Mouse (Mus musculus): ENCODE measurements around the gene Evi5.

The Evi5 gene

GRCm38 (mm10) chr5:107739023-107739422 lies 135.9 kb downstream of the Evi5 start:
- no peak for DNase-seq (ENCODE audit: low spot score)

GRCm38 (mm10) chr5:107738296-107738695 lies 136.6 kb downstream of the Evi5 start:
- DNase-seq (ENCODE audit: low spot score) = no peak

GRCm38 (mm10) chr5:107736171-107736570 lies 138.7 kb downstream of the Evi5 start:
- no peak for DNase-seq (ENCODE audit: low spot score)

- no peak for DNase-seq (ENCODE audit: low spot score)
Observed at GRCm38 (mm10) chr5:107731844-107732243, 143.1 kb downstream of the Evi5 start.

- no peak for DNase-seq (ENCODE audit: low spot score)
Observed at GRCm38 (mm10) chr5:107731408-107731807, 143.5 kb downstream of the Evi5 start.

- DNase-seq (ENCODE audit: low spot score) = no peak
Observed at GRCm38 (mm10) chr5:107727007-107727402, 147.9 kb downstream of the Evi5 start.

- DNase-seq (ENCODE audit: low spot score) = no peak
Observed at GRCm38 (mm10) chr5:107726281-107727006, 148.5 kb downstream of the Evi5 start.

GRCm38 (mm10) chr5:107725435-107726261 lies 149.3 kb downstream of the Evi5 start, which contains the start of gene Gfi1:
Gene Gfi1, minus strand, starts transcription at chr5:107726036.
- DNase-seq (ENCODE audit: low spot score) = no peak

- no peak for DNase-seq (ENCODE audit: low spot score)
Observed at GRCm38 (mm10) chr5:107724661-107725434, 150.1 kb downstream of the Evi5 start.

- DNase-seq (ENCODE audit: low spot score) = no peak
Observed at GRCm38 (mm10) chr5:107723541-107724511, 151.1 kb downstream of the Evi5 start.

- no peak for DNase-seq (ENCODE audit: low spot score)
Observed at GRCm38 (mm10) chr5:107722661-107723532, 152.0 kb downstream of the Evi5 start.

- no peak for DNase-seq (ENCODE audit: low spot score)
Observed at GRCm38 (mm10) chr5:107721638-107722011, 153.3 kb downstream of the Evi5 start.

- DNase-seq (ENCODE audit: low spot score) = no peak
Observed at GRCm38 (mm10) chr5:107720991-107721637, 153.8 kb downstream of the Evi5 start.

- no peak for DNase-seq (ENCODE audit: low spot score)
Observed at GRCm38 (mm10) chr5:107720511-107720910, 154.4 kb downstream of the Evi5 start.

- no peak for DNase-seq (ENCODE audit: low spot score)
Observed at GRCm38 (mm10) chr5:107719786-107720185, 155.1 kb downstream of the Evi5 start.

GRCm38 (mm10) chr5:107719209-107719608 lies 155.7 kb downstream of the Evi5 start:
- no peak for DNase-seq (ENCODE audit: low spot score)

GRCm38 (mm10) chr5:107717871-107718361 lies 157.0 kb downstream of the Evi5 start:
- no peak for DNase-seq (ENCODE audit: low spot score)

GRCm38 (mm10) chr5:107711689-107712088 lies 163.2 kb downstream of the Evi5 start:
- DNase-seq (ENCODE audit: low spot score) = no peak

GRCm38 (mm10) chr5:107708124-107708797 lies 166.6 kb downstream of the Evi5 start:
- DNase-seq (ENCODE audit: low spot score) = no peak

Measured in left cerebral cortex, adult 11 months (tissue).